Mouse (Mus musculus): ENCODE data around the gene Cacnb4.

Cacnb4 gene

DNA sequence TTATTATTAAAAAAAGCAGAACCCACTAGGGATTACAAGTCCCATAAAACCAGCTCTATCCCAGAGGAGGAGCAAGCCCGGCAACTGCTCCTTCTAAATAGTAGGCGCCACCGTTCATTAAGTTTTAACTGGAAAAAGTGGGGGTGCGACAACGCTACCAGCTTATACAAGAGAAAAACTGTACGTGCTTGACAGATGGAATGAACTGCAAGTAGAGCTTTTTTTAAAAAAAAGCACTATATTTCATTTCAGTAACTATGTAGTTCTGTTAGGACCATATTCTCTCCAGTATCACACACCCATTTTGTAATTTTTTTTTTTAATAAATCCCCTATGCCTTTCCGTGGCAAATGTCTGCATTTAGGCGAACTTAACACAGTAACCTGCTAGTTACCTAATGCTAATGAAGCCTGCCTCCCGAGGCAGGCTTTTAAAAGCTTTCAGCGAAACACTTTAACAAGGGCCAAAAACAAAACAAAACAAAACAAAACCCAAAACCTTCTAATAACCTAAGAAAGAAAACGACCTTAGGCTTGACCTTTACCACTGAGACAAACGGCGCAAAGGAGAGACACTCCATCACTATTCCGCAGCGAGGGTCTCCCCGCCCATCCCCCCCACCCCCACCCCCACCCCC is 252.9 kb downstream of the Cacnb4 start:
- DNase-seq (ENCODE audit: low spot score in 2 of 2), result no peak

DNA sequence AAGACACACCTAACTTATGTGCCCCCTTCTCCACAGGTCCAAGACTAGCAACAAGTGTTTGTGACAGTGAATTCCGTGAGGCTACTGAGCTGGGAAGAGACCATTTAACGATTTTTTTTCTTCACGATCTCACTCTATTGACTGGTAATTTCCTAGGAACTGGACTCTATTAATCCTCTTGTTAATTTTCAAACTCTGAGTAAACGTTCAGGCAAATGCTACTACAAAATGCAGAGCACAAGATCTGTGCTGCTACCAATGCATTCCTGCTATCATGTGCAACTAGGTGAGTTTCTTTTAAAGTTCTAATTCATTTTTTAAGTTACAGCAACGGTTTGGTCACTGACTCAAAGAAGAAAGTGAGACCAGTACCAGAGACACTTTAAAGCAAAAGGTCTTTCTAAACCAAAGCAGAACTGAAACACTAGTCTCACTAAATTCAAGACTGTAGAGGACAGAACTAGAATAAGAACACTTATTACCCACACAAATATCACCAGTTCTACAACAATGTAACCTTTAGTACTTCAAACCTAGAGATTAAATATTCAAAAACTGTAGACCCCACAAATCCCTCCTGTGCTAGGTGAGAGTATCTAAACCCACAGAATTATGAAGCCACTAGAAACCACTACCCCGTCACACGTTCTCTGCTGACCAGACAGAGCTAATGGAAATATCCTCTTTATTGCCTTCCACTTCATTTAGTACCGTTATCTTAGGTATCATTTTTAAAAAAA is 253.6 kb downstream of the Cacnb4 start:
- no peak for DNase-seq (ENCODE audit: low spot score in 2 of 2)

DNA sequence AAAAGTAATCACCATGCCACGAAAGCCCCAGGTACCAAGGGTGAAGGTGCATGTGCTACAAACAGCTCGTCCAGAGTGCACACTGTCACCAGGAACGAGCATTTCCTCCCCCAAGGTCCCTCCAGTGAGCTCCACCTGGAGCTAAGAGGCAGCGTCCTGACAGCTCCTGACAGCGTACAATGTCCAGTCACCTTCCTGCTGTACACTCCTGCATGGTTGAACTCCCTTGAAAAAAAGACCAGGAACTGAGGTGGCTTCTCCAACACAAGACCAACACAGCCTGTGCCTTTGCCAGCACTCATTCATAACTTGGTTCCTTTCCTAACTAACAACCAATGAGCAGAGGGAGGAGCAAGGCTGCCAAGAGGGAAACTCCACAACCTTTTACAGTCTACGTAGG is 255.4 kb downstream of the Cacnb4 start:
- DNase-seq (ENCODE audit: low spot score in 2 of 2), result no peak

DNA sequence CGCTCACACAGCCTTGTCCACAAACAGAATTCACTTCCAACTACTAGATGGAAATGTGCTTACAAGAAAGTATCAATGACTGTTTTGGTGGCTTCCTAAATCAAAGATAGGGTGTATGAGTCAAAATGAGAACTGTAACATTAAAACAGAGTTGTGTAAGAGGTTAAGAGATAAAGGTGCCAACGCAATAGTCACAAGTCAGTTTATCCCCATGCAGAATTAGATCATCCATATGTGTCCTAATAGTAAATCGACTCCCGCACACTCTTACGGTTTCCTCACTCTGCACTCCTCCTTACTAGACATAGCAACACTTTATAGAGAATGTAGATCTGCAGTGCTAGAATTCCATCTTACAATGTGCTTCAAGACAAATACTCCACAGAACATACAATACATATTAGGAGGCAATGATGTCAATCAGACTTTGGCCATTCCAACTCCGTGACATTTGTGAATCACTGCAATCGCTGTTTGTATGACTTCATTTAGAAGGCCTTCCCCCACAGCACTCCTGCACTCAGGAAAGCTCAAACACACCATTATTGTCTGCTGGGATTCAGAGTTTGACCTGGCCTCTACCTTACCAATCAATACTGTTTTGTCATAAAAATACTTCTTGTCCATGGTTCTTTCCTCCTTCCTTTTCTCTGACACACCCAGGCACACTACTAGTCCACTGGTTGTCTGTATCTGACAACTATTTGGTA is 256.5 kb downstream of the Cacnb4 start:
- DNase-seq (ENCODE audit: low spot score in 2 of 2), result no peak

DNA sequence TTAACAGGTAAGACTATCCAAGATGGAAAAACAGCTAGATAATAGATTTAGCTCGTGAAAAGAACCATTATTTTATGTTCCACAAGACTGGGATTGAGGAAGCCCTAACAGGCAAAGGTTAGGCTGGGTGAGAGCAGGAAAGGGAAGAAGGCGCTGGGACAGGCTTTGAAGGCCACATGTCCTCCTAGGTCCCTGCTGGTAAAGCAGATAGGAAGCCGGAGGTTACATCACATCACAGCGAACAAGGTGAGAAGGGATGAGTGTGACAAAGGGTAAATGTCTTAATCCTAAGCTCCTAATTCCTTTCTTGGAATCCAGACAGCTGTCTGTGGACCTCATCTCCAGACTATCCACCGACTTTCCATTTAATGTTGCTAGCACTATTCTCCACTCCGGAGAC is 257.3 kb downstream of the Cacnb4 start:
- DNase-seq (ENCODE audit: low spot score in 2 of 2), result no peak

DNA sequence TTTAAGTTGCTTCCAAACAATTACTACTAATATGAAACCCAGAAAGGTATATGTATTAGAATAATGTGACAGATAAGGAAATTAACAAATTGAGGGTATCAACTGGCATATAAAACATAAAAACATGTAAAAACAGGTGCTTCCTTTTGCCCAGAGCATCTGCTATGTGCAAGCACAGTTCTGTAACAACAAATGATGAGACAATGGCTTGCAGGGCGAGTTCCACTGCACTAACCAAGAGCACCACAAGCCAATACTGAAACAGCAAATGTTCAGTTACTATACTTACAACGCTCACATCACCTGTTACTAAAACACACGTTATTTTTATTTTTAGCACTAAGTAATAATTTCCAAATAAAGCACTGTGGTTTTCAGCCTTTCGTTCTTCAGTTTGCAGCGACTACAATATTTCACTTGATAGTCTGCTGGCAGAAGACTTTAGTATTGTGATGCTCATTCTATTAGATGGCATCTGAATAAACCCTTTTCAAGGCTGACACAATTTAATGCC is 264.1 kb downstream of the Cacnb4 start:
- no peak for DNase-seq (ENCODE audit: low spot score in 2 of 2)

DNA sequence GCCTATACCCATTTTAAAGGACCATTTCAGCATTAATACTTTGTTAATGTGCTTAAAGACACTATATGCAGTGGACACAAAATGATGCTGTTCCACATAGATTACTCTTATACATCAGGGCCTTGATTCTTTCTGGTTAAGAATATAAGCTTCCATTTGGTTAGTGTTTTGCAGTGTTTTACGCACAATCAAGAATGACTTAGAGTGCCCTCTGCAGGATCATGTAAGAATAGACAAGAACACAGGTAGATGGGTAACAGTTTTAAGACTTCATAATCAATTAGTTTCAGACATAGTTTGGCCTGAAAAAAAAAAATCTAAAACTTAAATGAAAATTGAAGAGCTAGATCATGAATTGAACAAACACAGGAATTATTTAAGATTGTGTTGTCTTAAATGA is 270.2 kb downstream of the Cacnb4 start:
- DNase-seq (ENCODE audit: low spot score in 2 of 2), result no peak

DNA sequence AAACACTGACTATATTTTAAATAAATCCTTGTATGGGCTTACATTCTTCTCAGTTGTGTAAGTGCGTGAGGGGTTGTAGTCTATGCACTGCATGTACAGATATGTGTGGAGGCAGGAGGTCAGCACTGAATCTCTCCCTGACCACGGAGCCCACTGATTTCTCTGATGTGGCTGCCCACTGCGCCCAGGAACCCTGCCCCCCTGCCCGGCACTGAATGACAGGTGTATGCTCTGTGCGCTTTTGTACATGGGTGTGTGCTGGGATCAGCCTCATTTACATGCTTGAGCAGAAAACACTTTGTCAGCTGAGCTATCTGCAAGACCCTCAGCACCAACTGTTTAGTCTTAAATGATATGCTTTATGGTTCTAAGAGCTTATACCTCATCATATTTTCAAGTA is 271.4 kb downstream of the Cacnb4 start:
- DNase-seq (ENCODE audit: low spot score in 2 of 2), result no peak

DNA sequence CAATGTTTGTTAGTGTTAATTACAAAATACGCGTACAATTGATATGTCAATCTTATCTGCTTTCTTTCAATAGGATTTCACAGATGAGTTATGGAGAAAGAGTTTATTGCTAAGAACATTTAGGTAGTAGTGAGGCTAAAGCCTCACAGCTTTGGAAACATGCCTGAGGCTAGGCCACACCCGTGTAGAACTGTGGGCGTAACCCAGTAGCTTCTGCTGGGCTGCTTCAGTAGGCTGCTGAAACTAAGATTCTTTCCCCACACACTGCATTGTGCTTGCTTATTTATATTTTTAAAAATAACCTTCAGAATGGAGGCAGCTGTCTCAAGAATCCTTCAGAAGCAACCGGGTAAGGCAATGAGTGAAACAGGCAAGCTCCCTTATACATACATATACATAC is 282.1 kb downstream of the Cacnb4 start:
- no peak for DNase-seq (ENCODE audit: low spot score in 2 of 2)

DNA sequence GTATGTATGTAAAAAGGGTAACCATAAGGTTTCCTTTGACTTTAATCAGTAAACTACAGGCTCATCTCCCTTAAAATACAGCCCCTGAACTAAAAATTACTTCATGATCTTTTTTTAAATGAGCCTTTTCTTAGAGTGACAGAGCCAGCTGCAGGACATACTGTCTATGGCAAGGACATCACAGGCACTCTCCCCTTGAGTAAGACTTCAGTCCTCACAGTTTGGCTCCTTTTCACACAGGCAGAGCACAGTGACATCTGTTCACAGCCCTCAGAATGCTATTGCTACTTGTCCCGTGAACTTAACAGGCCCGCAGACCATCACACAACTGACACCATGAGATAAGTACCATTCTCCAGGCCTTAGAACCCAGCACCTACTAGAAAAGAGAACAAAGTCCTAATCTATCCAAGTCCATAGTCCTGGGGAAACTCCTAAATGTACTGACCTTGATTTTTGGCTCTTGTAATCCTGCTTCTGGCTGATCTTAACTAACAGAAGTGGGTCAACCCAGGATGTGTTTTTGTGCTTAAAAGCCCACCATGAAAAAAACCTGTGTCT is 286.1 kb downstream of the Cacnb4 start:
- DNase-seq (ENCODE audit: low spot score in 2 of 2), result no peak

DNA sequence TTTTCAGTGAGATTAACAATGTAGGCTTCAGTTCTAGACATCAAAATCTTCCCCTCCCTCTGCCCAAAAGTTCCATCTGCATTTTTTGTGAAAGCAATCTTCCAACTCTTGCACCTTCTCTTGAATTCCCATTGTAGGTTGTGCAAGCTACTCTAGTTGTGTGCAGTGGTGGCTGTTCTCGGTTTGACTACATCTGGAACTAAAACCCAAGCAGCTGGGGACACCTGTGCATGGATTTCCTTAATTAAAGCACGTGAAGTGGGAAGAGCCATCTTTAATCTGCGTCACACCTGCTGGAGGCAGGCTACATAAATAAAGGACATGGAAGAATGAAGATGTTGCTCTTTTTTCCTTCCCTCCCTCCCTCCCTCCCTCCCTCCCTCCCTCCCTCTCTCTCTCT is 286.7 kb downstream of the Cacnb4 start:
- no peak for DNase-seq (ENCODE audit: low spot score in 2 of 2)

DNA sequence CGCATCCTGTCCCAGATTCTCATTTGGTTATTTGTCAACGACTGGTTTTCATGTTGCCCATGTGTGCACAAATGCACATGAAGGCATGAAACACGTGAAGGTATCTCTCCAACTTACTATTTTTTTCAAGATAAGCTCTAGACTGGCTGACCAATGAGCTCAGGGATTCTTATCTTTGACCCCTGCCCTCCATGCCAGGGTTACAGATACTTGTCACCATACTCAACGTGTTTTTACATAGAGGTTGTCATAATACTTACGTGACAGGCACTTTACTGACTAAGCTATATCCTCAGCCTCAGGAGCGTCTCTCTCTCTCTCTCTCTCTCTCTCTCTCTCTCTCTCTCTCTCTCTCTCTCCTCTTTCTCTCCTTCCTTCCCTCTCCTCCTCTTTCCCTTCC is 290.2 kb downstream of the Cacnb4 start:
- DNase-seq (ENCODE audit: low spot score in 2 of 2), result no peak

DNA sequence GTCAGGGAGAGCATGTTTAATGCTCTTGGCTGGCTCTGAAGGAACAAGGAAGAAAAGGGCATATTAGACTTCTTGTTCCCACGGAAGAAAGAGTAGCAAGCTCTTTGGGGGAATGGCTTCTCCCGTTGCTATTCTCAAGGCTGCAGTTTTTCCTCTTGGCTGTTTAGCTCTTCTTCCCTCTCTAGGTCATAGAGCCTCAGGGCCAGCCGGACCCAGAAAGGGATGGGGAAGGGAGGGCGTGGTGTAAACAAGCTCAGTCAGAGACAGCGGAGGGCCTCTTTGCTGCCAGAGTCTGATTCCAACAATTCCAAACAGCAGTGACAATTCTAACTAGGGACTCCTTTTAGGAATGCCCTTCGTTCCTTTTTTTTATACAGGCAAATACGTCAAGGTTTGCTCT is 290.6 kb downstream of the Cacnb4 start:
- DNase-seq (ENCODE audit: low spot score in 2 of 2), result no peak

DNA sequence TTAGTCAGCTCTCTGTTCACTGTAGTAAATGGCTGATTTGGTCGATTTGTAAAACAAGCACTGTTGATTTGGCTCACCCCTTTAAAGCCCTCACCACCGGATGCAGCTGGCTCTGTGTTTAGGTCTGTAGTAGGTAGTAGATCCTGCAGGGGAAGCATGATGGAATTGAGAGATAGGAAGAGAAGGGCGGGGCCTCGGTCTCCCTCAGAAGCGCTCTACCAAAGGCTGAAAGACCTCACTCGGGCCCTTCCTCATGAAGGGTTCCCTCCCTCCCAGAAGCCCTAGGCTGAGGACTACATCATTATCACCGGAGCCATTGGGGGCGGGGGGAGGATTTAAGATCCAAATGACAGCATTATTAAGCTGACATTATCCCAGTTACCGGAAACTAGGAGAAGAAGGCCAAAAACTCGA is 297.8 kb downstream of the Cacnb4 start:
- DNase-seq (ENCODE audit: low spot score in 2 of 2), result no peak

DNA sequence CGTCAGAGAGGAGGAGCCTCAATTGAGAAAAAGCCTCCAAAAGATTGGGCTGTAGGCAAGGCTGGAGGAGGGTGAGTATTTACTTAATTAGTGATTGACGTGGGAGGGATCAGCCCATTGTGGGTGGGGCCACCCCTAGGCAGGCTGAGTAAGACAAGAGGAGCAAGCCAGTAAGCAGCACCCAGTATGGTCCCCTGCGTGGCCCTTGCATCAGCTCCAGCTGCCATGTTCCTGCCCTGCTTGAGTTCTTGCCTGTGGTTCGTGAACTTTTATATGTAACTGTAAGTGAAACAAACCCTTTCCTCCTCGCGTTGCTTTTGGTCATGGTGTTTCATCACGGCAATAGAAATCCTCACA is 298.2 kb downstream of the Cacnb4 start, which contains the start of gene Neb:
Neb (minus strand) TSS at position 27 of the 357 bp plus-strand sequence.
- no peak for DNase-seq (ENCODE audit: low spot score in 2 of 2)
